Mouse (Mus musculus): ENCODE results near the gene Olfr473. TPM values are rescaled to one million over a fixed set of nuclear protein-coding genes. Genes with fewer than 3 reads are reported as not detected.
"Not testable (repeated sequence)": the region's sequence is repeated elsewhere in the genome, so short reads cannot be mapped to it uniquely, and the experiment has no call there.

The Olfr473 gene
- not detected in 2 replicates for polyA plus RNA-seq (2015; fragmentation: Nextera tagmentation; extraction: Ambion mirVana)

DNA sequence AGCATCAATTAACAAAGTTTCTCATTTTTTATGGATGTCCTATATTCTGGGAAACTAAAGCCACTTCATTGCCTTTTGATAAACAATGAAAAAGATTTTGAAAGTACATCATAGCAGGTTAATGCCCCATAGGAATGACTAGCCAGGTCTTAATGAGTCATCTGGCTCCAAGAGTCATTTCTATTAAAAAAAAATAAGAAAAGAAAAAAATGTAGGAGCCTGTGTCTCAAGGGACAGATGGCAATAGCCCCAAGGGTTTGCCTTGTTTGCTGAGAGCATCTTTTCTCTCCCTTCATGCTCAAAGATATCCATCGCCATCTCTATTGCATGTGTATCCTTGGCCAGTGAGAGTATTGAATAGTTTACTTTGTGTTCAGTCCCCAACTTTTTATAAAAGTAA is at the start of gene Olfr473:
TSS of gene Olfr473 (plus strand) at position 301 of the 400 bp plus-strand sequence.
- Histone ChIP-seq H3K9ac (ENCODE audit: low read depth, low read length) (no peak within 1 kb of the TSS), H3K36me3 (ENCODE audit: control insufficient read depth, insufficient read depth) (no peaks in the 10 kb centered on the region), H3K9me3 (replicated peaks; ENCODE audit: control insufficient read depth, low read length) (no peaks in the 10 kb centered on the region), H3K4me1 (ENCODE audit: control insufficient read depth, low read depth, low read length) (no peaks in the 10 kb centered on the region), H3K27me3 (ENCODE audit: control insufficient read depth, insufficient read depth, low read depth, low read length) (no peaks in the 10 kb centered on the region), H3K27ac (ENCODE audit: low read length) (no peak within 1 kb of the TSS), H3K4me2 (ENCODE audit: low read depth, low read length) (no peak within 1 kb of the TSS), H3K4me3 (ENCODE audit: low read depth, low read length) (no peak within 1 kb of the TSS)
- no peak for ATAC-seq (ENCODE audit: low read depth)
- WGBS (ENCODE audit: insufficient replicate concordance) = 74% methylated on average over 1 of the region's 1 CpGs

DNA sequence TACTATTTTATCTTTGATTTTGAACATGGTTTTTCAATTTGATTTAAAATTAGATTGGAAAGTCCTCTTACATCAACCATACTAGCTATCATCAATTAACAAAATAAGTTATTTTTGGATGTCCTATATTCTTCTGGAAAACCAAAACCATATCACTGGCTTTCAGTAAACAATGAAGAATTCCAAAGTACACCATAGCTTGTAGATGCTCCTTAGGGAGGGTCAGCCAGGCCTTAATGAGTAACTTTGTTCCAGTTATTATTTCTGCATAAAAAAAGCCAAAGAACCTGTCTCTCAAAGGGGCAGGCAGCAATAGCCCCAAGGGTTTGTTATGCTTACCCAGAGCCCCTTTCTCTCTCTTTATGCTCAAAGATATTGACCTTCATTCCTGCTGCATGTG is 32.6 kb upstream of the Olfr473 start, which contains the start of gene Olfr472:
TSS of gene Olfr472 (plus strand) at position 301 of the 400 bp plus-strand sequence.
- no peaks in the 10 kb centered on the region for H3K27me3 ChIP-seq (ENCODE audit: control insufficient read depth, insufficient read depth, low read depth, low read length)
- H3K9me3 ChIP-seq (replicated peaks; ENCODE audit: control insufficient read depth, low read length) = no peaks in the 10 kb centered on the region
- H3K36me3 ChIP-seq (ENCODE audit: control insufficient read depth, insufficient read depth) = no peaks in the 10 kb centered on the region
- H3K27ac ChIP-seq (ENCODE audit: low read length) = no peak within 1 kb of the TSS
- no peak for ATAC-seq (ENCODE audit: low read depth)
- H3K9ac ChIP-seq (ENCODE audit: low read depth, low read length) = no peak within 1 kb of the TSS
- no peaks in the 10 kb centered on the region for H3K4me1 ChIP-seq (ENCODE audit: control insufficient read depth, low read depth, low read length)
- no peak within 1 kb of the TSS for H3K4me3 ChIP-seq (ENCODE audit: low read depth, low read length)
- no peak within 1 kb of the TSS for H3K4me2 ChIP-seq (ENCODE audit: low read depth, low read length)

DNA sequence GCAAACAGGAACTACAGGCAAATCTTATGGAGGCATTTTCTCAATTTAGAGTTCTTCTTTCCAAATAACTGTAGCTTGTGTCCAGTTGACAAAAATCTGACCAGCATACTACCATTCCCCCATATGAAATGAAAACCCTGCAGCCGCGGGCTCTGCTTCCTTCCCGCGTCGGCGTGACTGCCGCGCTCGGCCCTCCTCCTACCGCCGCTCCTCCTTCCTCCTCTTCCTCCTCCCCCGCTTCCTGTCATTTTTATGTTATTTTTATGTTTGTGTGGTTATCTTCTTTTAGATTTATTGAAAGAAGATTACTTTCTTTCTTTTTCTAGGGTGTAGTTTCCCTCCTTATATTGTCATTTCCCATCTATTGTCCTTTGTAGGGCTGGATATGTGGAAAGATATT is 22.3 kb downstream of the Olfr473 start:
- H3K27ac ChIP-seq (ENCODE audit: low read length); H3K4me1 ChIP-seq (ENCODE audit: control insufficient read depth, low read depth, low read length); ATAC-seq (ENCODE audit: low read depth); H3K36me3 ChIP-seq (ENCODE audit: control insufficient read depth, insufficient read depth); H3K4me2 ChIP-seq (ENCODE audit: low read depth, low read length); H3K9me3 ChIP-seq (replicated peaks; ENCODE audit: control insufficient read depth, low read length); H3K27me3 ChIP-seq (ENCODE audit: control insufficient read depth, insufficient read depth, low read depth, low read length); H3K9ac ChIP-seq (ENCODE audit: low read depth, low read length); H3K4me3 ChIP-seq (ENCODE audit: low read depth, low read length): not testable (repeated sequence)
- WGBS (ENCODE audit: insufficient replicate concordance) = 88% methylated on average over 12 of the region's 12 CpGs

DNA sequence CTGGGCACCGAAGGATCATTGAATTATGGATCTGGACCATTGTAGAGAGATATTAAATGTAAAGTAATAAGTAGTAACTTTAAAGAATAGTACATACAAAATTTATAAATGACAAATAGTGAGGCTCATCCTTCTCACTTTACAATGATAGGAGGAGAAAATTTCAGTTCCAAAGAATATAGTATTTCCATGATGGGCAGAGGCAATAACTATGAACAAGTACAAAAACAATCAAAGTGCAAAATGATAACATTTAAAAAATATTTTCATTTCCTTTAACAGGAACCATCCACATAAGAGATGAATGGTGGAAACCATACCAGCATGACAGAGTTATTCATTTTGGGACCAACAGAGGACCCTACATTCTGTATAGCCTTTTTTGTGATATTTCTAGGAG is 24.1 kb downstream of the Olfr473 start, which contains the start of gene Olfr474:
TSS of gene Olfr474 (plus strand) at position 301 of the 400 bp plus-strand sequence.
- Histone ChIP-seq H3K27me3 (ENCODE audit: control insufficient read depth, insufficient read depth, low read depth, low read length) (no peaks in the 10 kb centered on the region), H3K4me3 (ENCODE audit: low read depth, low read length) (no peak within 1 kb of the TSS), H3K4me1 (ENCODE audit: control insufficient read depth, low read depth, low read length) (no peaks in the 10 kb centered on the region), H3K9ac (ENCODE audit: low read depth, low read length) (no peak within 1 kb of the TSS), H3K4me2 (ENCODE audit: low read depth, low read length) (no peak within 1 kb of the TSS), H3K27ac (ENCODE audit: low read length) (no peak within 1 kb of the TSS), H3K36me3 (ENCODE audit: control insufficient read depth, insufficient read depth) (no peaks in the 10 kb centered on the region), H3K9me3 (replicated peaks; ENCODE audit: control insufficient read depth, low read length) (no peaks in the 10 kb centered on the region)
- ATAC-seq (ENCODE audit: low read depth) = no peak
- WGBS (ENCODE audit: insufficient replicate concordance) = 45% methylated on average over 1 of the region's 1 CpGs

DNA sequence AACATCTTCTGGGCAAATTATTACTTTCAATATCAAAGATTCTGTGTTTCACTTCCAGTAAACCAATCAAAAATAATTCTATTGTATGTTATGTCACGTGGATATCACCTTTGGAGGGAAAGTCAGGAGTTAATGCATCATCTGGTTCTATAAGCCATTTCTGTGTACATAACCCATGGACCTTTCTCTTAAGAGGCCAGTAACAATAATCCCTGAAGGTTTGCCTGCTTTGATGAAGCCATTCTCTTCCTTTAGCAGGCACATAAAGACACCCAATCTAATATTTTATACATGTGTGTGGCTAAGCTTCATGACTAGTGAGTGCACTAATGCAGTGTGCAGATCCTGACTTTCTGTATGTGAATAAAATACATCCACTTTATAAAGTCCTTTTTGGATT is 34.3 kb downstream of the Olfr473 start, which contains the start of gene Olfr476:
TSS of gene Olfr476 (plus strand) at position 301 of the 400 bp plus-strand sequence.
- no peak within 1 kb of the TSS for H3K4me3 ChIP-seq (ENCODE audit: low read depth, low read length)
- no peak for ATAC-seq (ENCODE audit: low read depth)
- 10% methylated on average over 1 of the region's 1 CpGs for WGBS (ENCODE audit: insufficient replicate concordance)

More for the DNA sequence above, 34.3 kb downstream of the Olfr473 start, which contains the start of gene Olfr476:
- no peak within 1 kb of the TSS for H3K9ac ChIP-seq (ENCODE audit: low read depth, low read length)
- no peaks in the 10 kb centered on the region for H3K4me1 ChIP-seq (ENCODE audit: control insufficient read depth, low read depth, low read length)
- no peaks in the 10 kb centered on the region for H3K36me3 ChIP-seq (ENCODE audit: control insufficient read depth, insufficient read depth)
- H3K27me3 ChIP-seq (ENCODE audit: control insufficient read depth, insufficient read depth, low read depth, low read length) = no peaks in the 10 kb centered on the region
- no peak within 1 kb of the TSS for H3K4me2 ChIP-seq (ENCODE audit: low read depth, low read length)
- H3K9me3 ChIP-seq (replicated peaks; ENCODE audit: control insufficient read depth, low read length) = no peaks in the 10 kb centered on the region
- no peak within 1 kb of the TSS for H3K27ac ChIP-seq (ENCODE audit: low read length)

Other genes starting within 250 kb of the Olfr473 start
- 0.08 TPM in 1 of 2 replicates, not detected in the other for gene Cyb5r2, start 172.4 kb upstream of the Olfr473 start, polyA plus RNA-seq (2015; fragmentation: Nextera tagmentation; extraction: Ambion mirVana)
- gene Ovch2, start 129.2 kb upstream of the Olfr473 start, polyA plus RNA-seq (2015; fragmentation: Nextera tagmentation; extraction: Ambion mirVana) = not detected in 2 replicates
- not detected in 2 replicates for gene Olfr467, start 118.2 kb upstream of the Olfr473 start, polyA plus RNA-seq (2015; fragmentation: Nextera tagmentation; extraction: Ambion mirVana)
- not detected in 2 replicates for gene Olfr469, start 104.9 kb upstream of the Olfr473 start, polyA plus RNA-seq (2015; fragmentation: Nextera tagmentation; extraction: Ambion mirVana)
- gene Olfr470, start 83.0 kb upstream of the Olfr473 start, polyA plus RNA-seq (2015; fragmentation: Nextera tagmentation; extraction: Ambion mirVana) = not detected in 2 replicates
- not detected in 2 replicates for gene Olfr472, start 32.5 kb upstream of the Olfr473 start, polyA plus RNA-seq (2015; fragmentation: Nextera tagmentation; extraction: Ambion mirVana)
- not detected in 2 replicates for gene Olfr474, start 24.2 kb downstream of the Olfr473 start, polyA plus RNA-seq (2015; fragmentation: Nextera tagmentation; extraction: Ambion mirVana)
- gene Olfr476, start 34.4 kb downstream of the Olfr473 start, polyA plus RNA-seq (2015; fragmentation: Nextera tagmentation; extraction: Ambion mirVana) = not detected in 2 replicates
- not detected in 2 replicates for gene Olfr477, start 56.2 kb downstream of the Olfr473 start, polyA plus RNA-seq (2015; fragmentation: Nextera tagmentation; extraction: Ambion mirVana)
- not detected in 2 replicates for gene Olfr478, start 103.5 kb downstream of the Olfr473 start, polyA plus RNA-seq (2015; fragmentation: Nextera tagmentation; extraction: Ambion mirVana)
- gene Olfr479, start 120.2 kb downstream of the Olfr473 start, polyA plus RNA-seq (2015; fragmentation: Nextera tagmentation; extraction: Ambion mirVana) = not detected in 2 replicates
- gene Olfr480, start 136.9 kb downstream of the Olfr473 start, polyA plus RNA-seq (2015; fragmentation: Nextera tagmentation; extraction: Ambion mirVana) = not detected in 2 replicates
- gene Olfr481, start 149.4 kb downstream of the Olfr473 start, polyA plus RNA-seq (2015; fragmentation: Nextera tagmentation; extraction: Ambion mirVana) = not detected in 2 replicates
- not detected in 2 replicates for gene Olfr482, start 167.1 kb downstream of the Olfr473 start, polyA plus RNA-seq (2015; fragmentation: Nextera tagmentation; extraction: Ambion mirVana)
- gene Olfr483, start 170.4 kb downstream of the Olfr473 start, polyA plus RNA-seq (2015; fragmentation: Nextera tagmentation; extraction: Ambion mirVana) = not detected in 2 replicates
- gene Olfr484, start 197.0 kb downstream of the Olfr473 start, polyA plus RNA-seq (2015; fragmentation: Nextera tagmentation; extraction: Ambion mirVana) = not detected in 2 replicates
- gene Olfr485, start 229.4 kb downstream of the Olfr473 start, polyA plus RNA-seq (2015; fragmentation: Nextera tagmentation; extraction: Ambion mirVana) = not detected in 2 replicates
- gene Olfr486, start 242.3 kb downstream of the Olfr473 start, polyA plus RNA-seq (2015; fragmentation: Nextera tagmentation; extraction: Ambion mirVana) = not detected in 2 replicates

Data from liver, embryonic 16.5 days (tissue).